Mouse (Mus musculus): ENCODE data around the gene Skint9. TPM values are rescaled to one million over a fixed set of nuclear protein-coding genes. Genes with fewer than 3 reads are reported as not detected.
"Not testable (repeated sequence)": the region's sequence is repeated elsewhere in the genome, so short reads cannot be mapped to it uniquely, and the experiment has no call there.

Gene Skint9
- not detected in 2 replicates for polyA plus RNA-seq (2015; fragmentation: Nextera tagmentation; extraction: Ambion mirVana)

- Histone ChIP-seq H3K4me3 (replicated peaks) (no peak within 1 kb of the TSS), H3K9me3 (replicated peaks) (0 out of 2 replicates have a peak, but pooled peaks cover 8% of the 10 kb centered on the region), H3K4me2 (no peak within 1 kb of the TSS), H3K36me3 (no peaks in the 10 kb centered on the region), H3K9ac (no peak within 1 kb of the TSS), H3K27ac (no peak within 1 kb of the TSS), H3K4me1 (no peaks in the 10 kb centered on the region), H3K27me3 (no peaks in the 10 kb centered on the region)
- ATAC-seq (replicated peaks; ENCODE audit: low FRiP score) = no peak
These were observed at the start of gene Skint9 for GRCm38 (mm10) chr4:112433885-112434284. Gene Skint9, minus strand, starts transcription at chr4:112433985.

GRCm38 (mm10) chr4:112432685-112433084 lies 1.1 kb downstream of the Skint9 start:
- Histone ChIP-seq H3K27me3 (no peaks in the 10 kb centered on the region), H3K36me3 (no peaks in the 10 kb centered on the region), H3K4me1 (no peaks in the 10 kb centered on the region), H3K4me3 (replicated peaks) (no peak overlapping the region), H3K27ac (no peak overlapping the region), H3K9ac (no peak overlapping the region), H3K9me3 (replicated peaks) (0 out of 2 replicates have a peak, but pooled peaks cover 5% of the 10 kb centered on the region), H3K4me2 (no peak overlapping the region)
- 76% methylated on average over 1 of the region's 1 CpGs for WGBS
- no peak for ATAC-seq (replicated peaks; ENCODE audit: low FRiP score)

GRCm38 (mm10) chr4:112432223-112432622 lies 1.6 kb downstream of the Skint9 start:
- no peak overlapping the region for H3K4me2 ChIP-seq
- 0 out of 2 replicates have a peak, but pooled peaks cover under 1% of the 10 kb centered on the region for H3K9me3 ChIP-seq (replicated peaks)
- no peak overlapping the region for H3K9ac ChIP-seq
- H3K27me3 ChIP-seq = no peaks in the 10 kb centered on the region
- no peak overlapping the region for H3K27ac ChIP-seq
- no peak for ATAC-seq (replicated peaks; ENCODE audit: low FRiP score)
- no peaks in the 10 kb centered on the region for H3K36me3 ChIP-seq
- H3K4me3 ChIP-seq (replicated peaks) = no peak overlapping the region
- no peaks in the 10 kb centered on the region for H3K4me1 ChIP-seq

GRCm38 (mm10) chr4:112349111-112349510 lies 84.7 kb downstream of the Skint9 start:
- not testable (repeated sequence) for H3K4me1 ChIP-seq; H3K9ac ChIP-seq; H3K27me3 ChIP-seq; H3K27ac ChIP-seq; H3K4me3 ChIP-seq (replicated peaks); H3K4me2 ChIP-seq; H3K9me3 ChIP-seq (replicated peaks); H3K36me3 ChIP-seq; ATAC-seq (replicated peaks; ENCODE audit: low FRiP score)
- 86% methylated on average over 17 of the region's 17 CpGs for WGBS

Other genes starting within 250 kb of the Skint9 start
- 0.05 TPM in 1 of 2 replicates, not detected in the other for gene Skint3, start 201.7 kb downstream of the Skint9 start, polyA plus RNA-seq (2015; fragmentation: Nextera tagmentation; extraction: Ambion mirVana)
- gene Skint2, start 123.2 kb upstream of the Skint9 start, polyA plus RNA-seq (2015; fragmentation: Nextera tagmentation; extraction: Ambion mirVana) = not detected in 2 replicates

Measured in kidney, embryonic 15.5 days (tissue).